In genomic region chr5:64701780-64702231, GRCm38 (mm10) we compare ENCODE assay signal across 8 mouse cellular contexts.
DNase-seq lines count a peak whose midpoint lies in the region; ATAC-seq and TF ChIP-seq lines count a peak whose summit lies in the region.

No protein-coding gene starts in this region.

- peak overlapping the region; percentile 39 for H3K4me2 ChIP-seq in heart, embryonic 11.5 days
- H3K4me2 ChIP-seq in kidney, embryonic 14.5 days (replicated peaks; ENCODE audit: low read depth, low read length) = no peak overlapping the region
- 0 out of 2 replicates have a peak overlapping the region, but pooled peaks have one; percentile 12 for H3K4me2 ChIP-seq in limb, embryonic 13.5 days (replicated peaks)
- H3K4me2 ChIP-seq in midbrain, embryonic 13.5 days (replicated peaks) = peak overlapping the region; percentile 22; the same call in 1 of the 2 replicates

- H3K9me3 ChIP-seq in heart, embryonic 11.5 days (replicated peaks; ENCODE audit: control insufficient read depth, low read length) = no peaks in the 10 kb centered on the region
- H3K9me3 ChIP-seq in kidney, embryonic 14.5 days (ENCODE audit: control insufficient read depth, low read length) = no peaks in the 10 kb centered on the region
- no peaks in the 10 kb centered on the region for H3K9me3 ChIP-seq in limb, embryonic 13.5 days
- H3K9me3 ChIP-seq in midbrain, embryonic 13.5 days = no peaks in the 10 kb centered on the region

- WGBS in heart, embryonic 11.5 days (ENCODE audit: insufficient replicate concordance) = 20% methylated on average over 7 of the region's 7 CpGs
- WGBS in kidney, embryonic 14.5 days = 36% methylated on average over 7 of the region's 7 CpGs
- 24% methylated on average over 7 of the region's 7 CpGs for WGBS in limb, embryonic 13.5 days
- WGBS in midbrain, embryonic 13.5 days = 18% methylated on average over 7 of the region's 7 CpGs

- peak overlapping the region; percentile 54; the same call in 1 of the 2 replicates for H3K9ac ChIP-seq in heart, embryonic 11.5 days (ENCODE audit: low read depth, low read length)
- H3K9ac ChIP-seq in kidney, embryonic 14.5 days (ENCODE audit: low read depth, low read length) = peak overlapping the region; percentile 18; the same call in 1 of the 2 replicates
- no peak overlapping the region for H3K9ac ChIP-seq in limb, embryonic 13.5 days
- H3K9ac ChIP-seq in midbrain, embryonic 13.5 days (replicated peaks) = no peak overlapping the region

- 0 out of 2 replicates have a peak, but pooled peaks have one; percentile 39 for ATAC-seq in heart, embryonic 11.5 days (replicated peaks; ENCODE audit: insufficient number of reproducible peaks, low FRiP score, low TSS enrichment)
- no peak for ATAC-seq in kidney, embryonic 14.5 days (ENCODE audit: low FRiP score, low TSS enrichment)
- no peak for ATAC-seq in limb, embryonic 13.5 days (ENCODE audit: low FRiP score, low read depth)
- peak; percentile 72 for ATAC-seq in midbrain, embryonic 13.5 days

- TF ChIP-seq CTCF in brain, embryonic 14.5 days (IDR thresholded peaks at IDR 0.05; ENCODE audit: borderline replicate concordance, extremely low read depth, insufficient read depth, insufficient read length) = no peak

- H3K36me3 ChIP-seq in heart, embryonic 11.5 days (ENCODE audit: control insufficient read depth, insufficient read depth, low read length) = no peaks in the 10 kb centered on the region
- H3K36me3 ChIP-seq in kidney, embryonic 14.5 days (ENCODE audit: control insufficient read depth, insufficient read depth, low read length) = no peaks in the 10 kb centered on the region
- no peaks in the 10 kb centered on the region for H3K36me3 ChIP-seq in limb, embryonic 13.5 days
- H3K36me3 ChIP-seq in midbrain, embryonic 13.5 days = no peaks in the 10 kb centered on the region

- H3K27me3 ChIP-seq in heart, embryonic 11.5 days (ENCODE audit: control insufficient read depth, insufficient read depth, low read length) = no peaks in the 10 kb centered on the region
- no peaks in the 10 kb centered on the region for H3K27me3 ChIP-seq in kidney, embryonic 14.5 days (ENCODE audit: control insufficient read depth, insufficient read depth, low read length)
- H3K27me3 ChIP-seq in limb, embryonic 13.5 days = no peaks in the 10 kb centered on the region
- no peaks in the 10 kb centered on the region for H3K27me3 ChIP-seq in midbrain, embryonic 13.5 days

- H3K4me3 ChIP-seq in heart, embryonic 11.5 days (ENCODE audit: low read depth, low read length) = no peak overlapping the region
- no peak overlapping the region for H3K4me3 ChIP-seq in kidney, embryonic 14.5 days (ENCODE audit: low read length)
- no peak overlapping the region for H3K4me3 ChIP-seq in limb, embryonic 13.5 days
- no peak overlapping the region for H3K4me3 ChIP-seq in midbrain, embryonic 13.5 days (replicated peaks)

- peak; percentile 71 for DNase-seq in 416B (ENCODE audit: low read depth)
- DNase-seq in brain, embryonic 14.5 days (ENCODE audit: low read depth) = peak; percentile 89
- peak; percentile 68 for DNase-seq in fat pad, adult 2 months (ENCODE audit: extremely low read depth, low read depth, low spot score)
- DNase-seq in telencephalon, adult 2 months (ENCODE audit: low read depth, low spot score) = peak; percentile 68

- peak overlapping the region; percentile 65 for H3K27ac ChIP-seq in heart, embryonic 11.5 days (ENCODE audit: low read depth, low read length)
- peak overlapping the region; percentile 39; the same call in 1 of the 2 replicates for H3K27ac ChIP-seq in kidney, embryonic 14.5 days (ENCODE audit: low read depth, low read length)
- peak overlapping the region; percentile 72; the same call in 1 of the 2 replicates for H3K27ac ChIP-seq in limb, embryonic 13.5 days
- H3K27ac ChIP-seq in midbrain, embryonic 13.5 days = peak overlapping the region; percentile 75

- H3K4me1 ChIP-seq in heart, embryonic 11.5 days (ENCODE audit: control insufficient read depth, insufficient read depth, low read length) = peaks cover 9% of the 10 kb centered on the region; the same call in 1 of the 2 replicates
- peaks cover 16% of the 10 kb centered on the region; the same call in 1 of the 2 replicates for H3K4me1 ChIP-seq in kidney, embryonic 14.5 days (ENCODE audit: control insufficient read depth, insufficient read depth, low read length)
- peaks cover 32% of the 10 kb centered on the region for H3K4me1 ChIP-seq in limb, embryonic 13.5 days
- peaks cover 14% of the 10 kb centered on the region for H3K4me1 ChIP-seq in midbrain, embryonic 13.5 days (replicated peaks)

- TF ChIP-seq POLR2A in brain, embryonic 14.5 days (IDR thresholded peaks at IDR 0.05; ENCODE audit: borderline replicate concordance, extremely low read depth, insufficient read depth, insufficient read length, poor library complexity, severe bottlenecking) = no peak

Comparison
In these comparisons a context has a peak if more than half of its experiments do, and no peak if none do; other contexts are left out.
1. ATAC-seq: peak in heart, embryonic 11.5 days (single experiment) and midbrain, embryonic 13.5 days (single experiment); none in kidney, embryonic 14.5 days (single experiment) and limb, embryonic 13.5 days (single experiment).
2. H3K9ac ChIP-seq: peak in heart, embryonic 11.5 days (single experiment) and kidney, embryonic 14.5 days (single experiment); none in limb, embryonic 13.5 days (single experiment) and midbrain, embryonic 13.5 days (single experiment).
3. Peak in every context shown above with its lines, with median percentiles within 50 percentile points of each other: DNase-seq and H3K27ac ChIP-seq.